Mouse (Mus musculus): ENCODE results near the gene Pdk4.

DNA sequence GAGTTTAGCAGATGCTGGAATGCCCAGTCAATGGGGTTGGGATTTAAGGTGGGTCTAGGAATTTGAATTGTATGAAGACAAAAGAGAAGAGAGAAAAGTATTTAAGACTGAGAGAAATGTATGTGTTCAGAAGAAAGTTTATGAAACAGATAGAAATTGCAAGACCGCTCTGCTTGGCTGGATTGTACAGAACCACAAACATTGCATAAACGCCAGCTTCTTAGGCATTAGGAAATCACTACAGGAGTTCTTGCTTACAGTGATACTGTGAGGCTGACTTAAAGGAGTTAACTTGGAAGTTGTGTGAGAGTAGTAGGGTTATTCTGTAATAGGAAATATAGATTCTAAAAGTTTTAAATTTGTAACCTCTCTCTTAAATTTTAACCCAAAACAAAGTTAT lies 23.4 kb downstream of the Pdk4 start:
- TF ChIP-seq USF1 (IDR thresholded peaks at IDR 0.05; ENCODE audit: low read depth, low read length) (no peak), E2F4 (IDR thresholded peaks at IDR 0.05; ENCODE audit: borderline replicate concordance, low read depth, low read length) (no peak), MYC (IDR thresholded peaks at IDR 0.05; ENCODE audit: low read depth, low read length) (no peak), CTCF (IDR thresholded peaks at IDR 0.05 in 2 of 3, conservative IDR thresholded peaks at IDR 0.05 in 1 of 3; ENCODE audit: control insufficient read depth in 1 of 3, insufficient read depth in 1 of 3, low read depth in 2 of 3, low read length in 3 of 3, poor library complexity in 1 of 3, severe bottlenecking in 1 of 3) (no peak), POLR2A (IDR thresholded peaks at IDR 0.05; ENCODE audit: control insufficient read depth in 1 of 2, insufficient read depth in 1 of 2, low read depth in 1 of 2, low read length in 2 of 2, poor library complexity in 1 of 2) (no peak), TAL1 (IDR thresholded peaks at IDR 0.05; ENCODE audit: low read length) (no peak), POLR2AphosphoS5 (IDR thresholded peaks at IDR 0.05; ENCODE audit: borderline replicate concordance, low read depth, low read length) (no peak)

Measured in MEL (cell line).